In the genomic region with DNA sequence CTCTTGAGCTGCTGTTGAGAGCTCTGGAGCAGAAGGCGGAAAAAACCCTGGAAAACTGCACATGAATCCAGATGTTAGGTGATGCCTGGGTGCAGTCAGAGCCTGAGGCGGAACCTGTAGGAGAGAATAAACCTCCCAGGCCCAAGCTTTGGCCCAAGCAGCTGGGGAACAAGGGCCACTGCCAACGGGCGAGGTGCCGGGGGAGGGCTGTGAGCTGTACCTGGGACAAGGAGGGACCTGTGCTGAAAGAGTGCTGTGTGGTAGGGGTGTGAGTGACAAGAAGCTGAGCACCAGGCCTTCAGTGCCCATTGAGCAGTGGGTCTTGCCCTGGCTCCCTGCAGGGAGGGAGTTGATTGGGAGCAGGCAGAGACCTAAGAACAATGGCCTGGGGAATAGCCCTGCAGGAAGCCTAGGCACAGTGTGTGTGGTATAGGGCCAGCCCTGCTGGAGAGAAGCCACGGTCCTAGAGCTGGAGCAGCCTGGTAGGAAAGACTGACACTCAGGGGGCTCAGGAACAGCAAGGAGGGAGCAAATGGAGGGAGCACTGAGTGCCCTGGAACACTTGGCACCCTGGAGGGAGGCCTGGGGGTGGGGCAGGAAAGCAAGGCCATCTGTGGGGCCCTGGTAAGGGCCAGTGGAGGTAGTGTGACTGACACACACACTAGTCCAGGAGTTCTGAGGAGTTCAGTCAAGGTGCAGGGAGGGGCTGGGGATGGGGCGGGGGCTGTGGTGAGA, we compare ENCODE assay signal across 9 mouse cellular contexts. TPM values are rescaled to one million over a fixed set of nuclear protein-coding genes. Genes with fewer than 3 reads are reported as not detected.
A peak's percentile ranks its signal among the peaks of the same experiment; 100 is the strongest.
DNase-seq lines count a peak whose midpoint lies in the region; ATAC-seq lines count a peak whose summit lies in the region.
"Had no signal": no experiment of that assay in that cellular context is flagged by ENCODE, and none has a peak within 500 bp of the region (broad histone marks: within the 10 kb centered on the region; RNA-seq: fewer than 3 reads in every experiment).

No protein-coding gene starts in this region.

- DNase-seq in kidney, postnatal 14 days, result no peak
- DNase-seq in embryonic facial prominence, embryonic 14.5 days (ENCODE audit: low spot score), result no peak
- peak; percentile 37 for DNase-seq in limb, embryonic 11.5 days (ENCODE audit: low spot score)
- peak; percentile 60 for DNase-seq in retina, postnatal 1 day
- no peak for DNase-seq in layer of hippocampus, adult 9-11 months
- DNase-seq in lung, postnatal 10 days, result no peak

- 60% methylated on average over 7 of the region's 7 CpGs for WGBS in kidney, embryonic 16.5 days
- 52% methylated on average over 7 of the region's 7 CpGs for WGBS in embryonic facial prominence, embryonic 14.5 days
- 46% methylated on average over 7 of the region's 7 CpGs for whole genome bisulfite sequencing in limb, embryonic 11.5 days

- H3K9me3 ChIP-seq in kidney, embryonic 16.5 days (ENCODE audit: low read length), result no peaks in the 10 kb centered on the region
- H3K9me3 ChIP-seq in embryonic facial prominence, embryonic 14.5 days (ENCODE audit: control insufficient read depth, low read length), result no peaks in the 10 kb centered on the region
- no peaks in the 10 kb centered on the region for H3K9me3 ChIP-seq in limb, embryonic 11.5 days (ENCODE audit: control insufficient read depth, low read length)

- no peak overlapping the region for H3K4me2 ChIP-seq in kidney, embryonic 16.5 days (replicated peaks; ENCODE audit: low read depth, low read length)
- H3K4me2 ChIP-seq in embryonic facial prominence, embryonic 14.5 days (ENCODE audit: low read depth, low read length), result no peak overlapping the region
- H3K4me2 ChIP-seq in limb, embryonic 11.5 days (ENCODE audit: low read depth, severe bottlenecking), result peak overlapping the region; percentile 1; the same call in 1 of the 2 replicates

- no peak overlapping the region for H3K9ac ChIP-seq in kidney, embryonic 16.5 days (replicated peaks; ENCODE audit: low read length)
- 0 out of 2 replicates have a peak overlapping the region, but pooled peaks have one; percentile 35 for H3K9ac ChIP-seq in embryonic facial prominence, embryonic 14.5 days (ENCODE audit: low read depth, low read length)
- H3K9ac ChIP-seq in limb, embryonic 11.5 days (ENCODE audit: low read length), result no peak overlapping the region; the same call in 1 of the 2 replicates

- no peak overlapping the region for H3K4me3 ChIP-seq in kidney, embryonic 16.5 days (ENCODE audit: low read length)
- no peak overlapping the region for H3K4me3 ChIP-seq in embryonic facial prominence, embryonic 14.5 days (ENCODE audit: low read depth, low read length)
- H3K4me3 ChIP-seq in limb, embryonic 11.5 days (ENCODE audit: low read depth, low read length), result no peak overlapping the region
- H3K4me3 ChIP-seq: myocyte had no signal

- peaks cover 3% of the 10 kb centered on the region; the same call in 1 of the 2 replicates for H3K36me3 ChIP-seq in kidney, embryonic 16.5 days (ENCODE audit: insufficient read depth, low read length)
- H3K36me3 ChIP-seq in embryonic facial prominence, embryonic 14.5 days (ENCODE audit: control insufficient read depth, insufficient read depth, low read length), result no peaks in the 10 kb centered on the region
- H3K36me3 ChIP-seq in limb, embryonic 11.5 days (ENCODE audit: control insufficient read depth, insufficient read depth, low read length), result no peaks in the 10 kb centered on the region

- H3K27ac ChIP-seq in kidney, embryonic 16.5 days (ENCODE audit: low read length), result no peak overlapping the region
- peak overlapping the region; percentile 54; the same call in 1 of the 2 replicates for H3K27ac ChIP-seq in embryonic facial prominence, embryonic 14.5 days (replicated peaks; ENCODE audit: low read depth, low read length)
- H3K27ac ChIP-seq in limb, embryonic 11.5 days (replicated peaks; ENCODE audit: low read depth, low read length), result peak overlapping the region; percentile 37

- peaks cover 28% of the 10 kb centered on the region for H3K4me1 ChIP-seq in kidney, embryonic 16.5 days (ENCODE audit: insufficient read depth, low read length)
- peaks cover 26% of the 10 kb centered on the region for H3K4me1 ChIP-seq in embryonic facial prominence, embryonic 14.5 days (ENCODE audit: control insufficient read depth, insufficient read depth, low read length)
- peaks cover 40% of the 10 kb centered on the region for H3K4me1 ChIP-seq in limb, embryonic 11.5 days (ENCODE audit: control insufficient read depth, insufficient read depth, low read length)

- H3K27me3 ChIP-seq in kidney, embryonic 16.5 days (ENCODE audit: insufficient read depth, low read length), result no peaks in the 10 kb centered on the region
- H3K27me3 ChIP-seq in embryonic facial prominence, embryonic 14.5 days (replicated peaks; ENCODE audit: control insufficient read depth, insufficient read depth, low read length), result no peaks in the 10 kb centered on the region
- no peaks in the 10 kb centered on the region for H3K27me3 ChIP-seq in limb, embryonic 11.5 days (ENCODE audit: control insufficient read depth, insufficient read depth, low read length)

- ATAC-seq in kidney, embryonic 16.5 days (ENCODE audit: low FRiP score, low TSS enrichment), result peak; percentile 29; the same call in 1 of the 2 replicates
- ATAC-seq in embryonic facial prominence, embryonic 14.5 days (ENCODE audit: low read depth), result peak; percentile 17; the same call in 1 of the 2 replicates
- peak; percentile 59; the same call in 1 of the 2 replicates for ATAC-seq in limb, embryonic 11.5 days (ENCODE audit: insufficient number of reproducible peaks, low FRiP score, low TSS enrichment, low read depth)
- no peak for ATAC-seq in megakaryocyte-erythroid progenitor cell, adult 5-6 weeks (replicated peaks; ENCODE audit: low FRiP score, low TSS enrichment, poor library complexity, severe bottlenecking)

RNA-seq across cellular contexts. Expression of a gene that starts 17.3 kb away (rescaled TPM):
- polyA plus RNA-seq in kidney, embryonic 16.5 days (2015; fragmentation: Nextera tagmentation; extraction: Ambion mirVana), result 50.7 TPM in 2 replicates
- 32.1 and 34.9 TPM in 2 replicates for polyA plus RNA-seq in embryonic facial prominence, embryonic 14.5 days (2014; fragmentation: Nextera tagmentation; extraction: Ambion mirVana)
- polyA plus RNA-seq in limb, embryonic 11.5 days (2014; fragmentation: Nextera tagmentation; extraction: Ambion mirVana), result 57.9 and 58.1 TPM in 2 replicates
- total RNA-seq in megakaryocyte-erythroid progenitor cell, adult 5-6 weeks (2014; fragmentation: Nextera tagmentation), result 18.4 and 22.9 TPM in 2 replicates
- 10.8 and 17.3 TPM in 2 replicates for total RNA-seq in megakaryocyte-erythroid progenitor cell, adult 5-6 weeks (2017)

RNA-seq across cellular contexts. Expression of a gene that starts 22.2 kb away (rescaled TPM):
- polyA plus RNA-seq in kidney, embryonic 16.5 days (2015; fragmentation: Nextera tagmentation; extraction: Ambion mirVana), result not detected in 2 replicates
- not detected in 2 replicates for polyA plus RNA-seq in embryonic facial prominence, embryonic 14.5 days (2014; fragmentation: Nextera tagmentation; extraction: Ambion mirVana)
- not detected in 2 replicates for polyA plus RNA-seq in limb, embryonic 11.5 days (2014; fragmentation: Nextera tagmentation; extraction: Ambion mirVana)
- total RNA-seq in megakaryocyte-erythroid progenitor cell, adult 5-6 weeks (2014; fragmentation: Nextera tagmentation), result not detected in 2 replicates
- total RNA-seq in megakaryocyte-erythroid progenitor cell, adult 5-6 weeks (2017), result not detected in 2 replicates
- polyA plus RNA-seq: myocyte had no signal

RNA-seq across cellular contexts. Expression of a gene that starts 59.4 kb away (rescaled TPM):
- polyA plus RNA-seq in kidney, embryonic 16.5 days (2015; fragmentation: Nextera tagmentation; extraction: Ambion mirVana), result 15.1 and 17.0 TPM in 2 replicates
- polyA plus RNA-seq in embryonic facial prominence, embryonic 14.5 days (2014; fragmentation: Nextera tagmentation; extraction: Ambion mirVana), result 28.8 and 29.6 TPM in 2 replicates
- polyA plus RNA-seq in limb, embryonic 11.5 days (2014; fragmentation: Nextera tagmentation; extraction: Ambion mirVana), result 15.2 and 17.0 TPM in 2 replicates
- 78.1 and 90.0 TPM in 2 replicates for total RNA-seq in megakaryocyte-erythroid progenitor cell, adult 5-6 weeks (2014; fragmentation: Nextera tagmentation)
- 23.6 and 43.1 TPM in 2 replicates for total RNA-seq in megakaryocyte-erythroid progenitor cell, adult 5-6 weeks (2017)

Comparison
In these comparisons a context has a peak if more than half of its experiments do, and no peak if none do; other contexts are left out.
1. DNase-seq: peak in limb, embryonic 11.5 days (single experiment) and retina, postnatal 1 day (single experiment); none in kidney, postnatal 14 days (single experiment), embryonic facial prominence, embryonic 14.5 days (single experiment), layer of hippocampus, adult 9-11 months (single experiment) and lung, postnatal 10 days (single experiment).